Mouse (Mus musculus): ENCODE data around the gene Chpt1. TPM values are rescaled to one million over a fixed set of nuclear protein-coding genes. Genes with fewer than 3 reads are reported as not detected.

Gene Chpt1
- polyA plus RNA-seq, 1 experiment = 22.8 TPM

DNA sequence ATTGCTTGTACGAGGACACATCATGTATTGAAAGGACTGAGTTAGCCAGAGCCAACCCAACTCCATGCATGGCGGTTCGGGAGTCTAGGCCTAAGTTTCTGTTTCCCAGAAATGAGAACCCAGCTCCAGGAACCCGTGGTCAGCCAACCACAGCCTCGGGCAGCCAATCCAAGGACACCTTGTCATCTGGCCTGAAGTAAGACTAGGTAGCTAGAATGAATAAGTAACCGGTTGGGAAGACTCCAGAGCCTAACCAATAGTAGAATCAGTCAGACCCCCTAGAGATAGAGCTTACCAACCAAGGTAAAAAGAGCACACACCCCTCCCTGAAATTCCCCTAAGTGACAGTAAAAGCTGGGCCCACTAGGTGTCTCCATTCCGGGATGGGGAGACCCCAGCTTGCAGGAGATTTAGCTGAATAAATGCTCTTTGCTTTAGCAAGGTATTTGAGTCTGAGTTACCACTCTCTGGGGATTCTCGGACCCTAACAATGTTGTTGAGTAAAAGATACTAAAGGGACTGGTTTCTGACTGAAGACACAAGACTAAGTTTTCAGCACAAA lies 9.8 kb upstream of the Chpt1 start:
- TF ChIP-seq CTCF (IDR thresholded peaks at IDR 0.05; ENCODE audit: extremely low read depth, insufficient read depth, low read length) (no peak), POLR2A (IDR thresholded peaks at IDR 0.05; ENCODE audit: extremely low read depth, insufficient read depth, low read length) (no peak)
- H3K4me3 ChIP-seq (ENCODE audit: insufficient read depth, low read length) = no peak overlapping the region
- H3K27ac ChIP-seq (ENCODE audit: insufficient read depth, low read length) = no peak overlapping the region
- no peaks in the 10 kb centered on the region for H3K4me1 ChIP-seq (ENCODE audit: control insufficient read depth, insufficient read depth, low read length)

GRCm38 (mm10) chr10:88511355-88511754 lies 7.5 kb upstream of the Chpt1 start:
- Histone ChIP-seq H3K4me3 (ENCODE audit: insufficient read depth, low read length) (no peak overlapping the region), H3K4me1 (ENCODE audit: control insufficient read depth, insufficient read depth, low read length) (no peaks in the 10 kb centered on the region), H3K27ac (ENCODE audit: insufficient read depth, low read length) (no peak overlapping the region)
- TF ChIP-seq POLR2A (IDR thresholded peaks at IDR 0.05; ENCODE audit: extremely low read depth, insufficient read depth, low read length) (no peak), CTCF (IDR thresholded peaks at IDR 0.05; ENCODE audit: extremely low read depth, insufficient read depth, low read length) (no peak)

DNA sequence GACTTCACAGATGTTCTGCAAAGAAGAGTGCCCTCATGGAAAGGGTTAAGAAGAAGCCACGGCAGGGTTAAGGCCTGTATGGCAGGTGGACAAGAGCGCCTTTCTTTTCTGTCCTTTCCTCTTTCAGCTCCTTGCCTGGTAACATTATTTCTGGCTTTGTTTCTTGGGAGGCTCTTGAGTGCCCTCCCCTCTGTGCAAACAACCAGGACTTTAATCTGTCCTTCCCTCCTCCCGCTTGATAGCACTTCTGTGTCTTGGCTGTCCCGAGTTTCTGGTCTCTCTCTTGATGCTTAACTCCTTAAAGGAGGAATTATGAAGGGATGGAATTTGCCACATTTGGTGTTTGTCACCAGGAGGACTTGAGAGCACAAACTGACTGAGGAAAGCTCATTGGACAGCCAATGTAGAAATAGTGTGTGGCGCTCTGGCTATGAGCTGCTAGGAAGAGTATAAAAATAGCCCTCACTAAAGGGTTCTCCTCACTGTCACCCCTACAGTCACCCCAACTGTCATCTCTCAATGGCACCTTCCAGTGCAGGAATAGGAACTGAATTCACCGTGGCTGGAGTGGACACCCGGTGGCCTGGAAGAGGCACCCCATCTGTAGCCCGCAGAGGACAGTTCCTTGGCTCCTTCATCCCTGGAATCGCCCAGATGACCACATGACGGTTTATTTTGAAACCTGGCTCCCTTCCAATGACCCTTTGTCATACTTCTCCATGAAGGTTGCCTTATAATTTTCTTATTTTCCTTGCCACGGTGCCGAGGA lies 6.8 kb upstream of the Chpt1 start:
- no peak overlapping the region for H3K27ac ChIP-seq (ENCODE audit: insufficient read depth, low read length)
- no peaks in the 10 kb centered on the region for H3K4me1 ChIP-seq (ENCODE audit: control insufficient read depth, insufficient read depth, low read length)
- no peak overlapping the region for H3K4me3 ChIP-seq (ENCODE audit: insufficient read depth, low read length)
- TF ChIP-seq CTCF (IDR thresholded peaks at IDR 0.05; ENCODE audit: extremely low read depth, insufficient read depth, low read length) = no peak
- no peak for TF ChIP-seq POLR2A (IDR thresholded peaks at IDR 0.05; ENCODE audit: extremely low read depth, insufficient read depth, low read length)

DNA sequence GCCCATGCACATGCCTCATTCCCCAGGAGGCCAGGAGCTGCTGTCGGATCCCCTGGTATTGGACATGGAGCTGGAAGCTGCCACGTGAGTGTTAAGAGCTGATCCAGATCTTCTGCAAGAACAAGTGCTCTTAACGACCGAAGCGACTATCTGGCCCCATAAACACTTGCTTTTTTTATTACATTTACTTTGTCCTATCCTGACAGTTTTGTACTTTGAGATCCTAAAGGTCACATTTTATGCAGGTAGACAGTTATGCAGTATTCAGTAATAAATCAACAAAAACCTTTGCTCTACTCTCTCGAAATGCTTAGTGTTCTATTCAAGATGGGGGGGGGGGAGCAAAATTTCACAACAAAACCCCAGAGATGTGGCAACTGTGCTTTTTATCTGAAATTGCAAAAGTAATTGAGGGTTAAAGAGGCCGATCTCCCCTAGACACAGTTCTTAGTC lies 3.8 kb upstream of the Chpt1 start:
- Histone ChIP-seq H3K4me3 (ENCODE audit: insufficient read depth, low read length) (no peak overlapping the region), H3K4me1 (ENCODE audit: control insufficient read depth, insufficient read depth, low read length) (no peaks in the 10 kb centered on the region), H3K27ac (ENCODE audit: insufficient read depth, low read length) (no peak overlapping the region)
- no peak for TF ChIP-seq POLR2A (IDR thresholded peaks at IDR 0.05; ENCODE audit: extremely low read depth, insufficient read depth, low read length)
- no peak for TF ChIP-seq CTCF (IDR thresholded peaks at IDR 0.05; ENCODE audit: extremely low read depth, insufficient read depth, low read length)

DNA sequence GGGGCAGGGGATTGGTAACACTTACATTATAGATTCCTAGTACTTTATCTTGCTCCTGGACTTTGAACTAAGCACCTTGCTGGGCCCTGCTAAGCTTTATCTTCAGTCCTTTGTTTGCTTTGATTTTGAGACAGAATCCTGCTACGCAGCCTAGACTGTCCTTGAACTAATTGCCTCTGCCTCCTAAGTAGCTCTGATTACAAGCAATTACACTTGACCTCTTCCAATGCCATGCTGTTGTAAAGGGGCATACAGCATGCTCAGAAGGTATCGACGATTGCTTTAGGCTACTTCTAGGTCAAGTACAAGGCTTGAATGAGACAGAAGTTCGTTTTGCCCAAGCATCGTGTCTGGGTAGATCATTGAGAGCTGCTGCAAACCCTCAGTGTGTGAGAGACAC lies 1.4 kb upstream of the Chpt1 start:
- H3K4me3 ChIP-seq (ENCODE audit: insufficient read depth, low read length) = no peak overlapping the region
- no peak overlapping the region for H3K27ac ChIP-seq (ENCODE audit: insufficient read depth, low read length)
- no peak for TF ChIP-seq POLR2A (IDR thresholded peaks at IDR 0.05; ENCODE audit: extremely low read depth, insufficient read depth, low read length)
- TF ChIP-seq CTCF (IDR thresholded peaks at IDR 0.05; ENCODE audit: extremely low read depth, insufficient read depth, low read length) = no peak
- peaks cover 2% of the 10 kb centered on the region; the same call in 1 of the 2 replicates for H3K4me1 ChIP-seq (ENCODE audit: control insufficient read depth, insufficient read depth, low read length)

DNA sequence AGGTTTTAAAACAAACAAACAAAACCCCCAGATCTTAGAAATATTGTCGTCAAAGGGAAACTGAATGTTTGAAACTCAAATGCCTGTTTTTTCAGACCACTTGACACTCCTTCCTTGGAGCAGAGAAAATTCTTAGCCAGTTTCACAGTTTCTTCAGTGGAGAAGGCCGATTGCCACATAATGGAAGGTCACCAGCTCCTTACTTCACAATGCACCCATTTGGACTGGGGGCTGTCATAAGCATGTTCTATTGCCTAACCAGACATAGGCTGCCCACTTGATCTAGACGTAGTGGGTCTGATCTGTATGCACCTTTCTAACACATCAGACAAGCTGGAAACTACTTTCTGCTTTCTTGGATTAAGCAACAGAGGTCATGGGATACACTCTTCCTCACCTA lies 608 bp upstream of the Chpt1 start:
- no peak overlapping the region; the same call in 1 of the 2 replicates for H3K4me3 ChIP-seq (ENCODE audit: insufficient read depth, low read length)
- TF ChIP-seq POLR2A (IDR thresholded peaks at IDR 0.05; ENCODE audit: extremely low read depth, insufficient read depth, low read length) (no peak), CTCF (IDR thresholded peaks at IDR 0.05; ENCODE audit: extremely low read depth, insufficient read depth, low read length) (no peak)
- H3K4me1 ChIP-seq (ENCODE audit: control insufficient read depth, insufficient read depth, low read length) = peaks cover 2% of the 10 kb centered on the region; the same call in 1 of the 2 replicates
- no peak overlapping the region for H3K27ac ChIP-seq (ENCODE audit: insufficient read depth, low read length)

DNA sequence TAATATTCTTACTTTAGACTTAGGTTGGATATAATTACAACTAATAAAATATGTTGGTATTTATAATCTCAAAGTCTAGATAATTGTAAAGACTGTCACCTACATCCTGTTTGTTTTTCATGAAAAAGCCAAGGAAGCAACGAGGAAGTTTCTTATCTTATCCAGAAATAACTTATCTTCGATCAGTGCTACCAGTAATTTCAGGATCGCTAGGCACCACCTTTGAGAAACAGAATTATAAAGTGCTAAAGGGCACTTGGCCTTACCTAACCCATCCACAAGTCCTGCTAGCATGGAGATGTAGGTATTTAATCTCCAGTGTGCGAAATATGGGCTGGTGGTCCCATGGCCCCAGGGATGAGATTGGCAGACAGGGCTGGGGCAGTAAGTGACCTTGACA lies 954 bp downstream of the Chpt1 start:
- Histone ChIP-seq H3K4me3 (ENCODE audit: insufficient read depth, low read length) (peak overlapping the region; percentile 83), H3K27ac (ENCODE audit: insufficient read depth, low read length) (peak overlapping the region; percentile 36), H3K4me1 (ENCODE audit: control insufficient read depth, insufficient read depth, low read length) (peaks cover 2% of the 10 kb centered on the region; the same call in 1 of the 2 replicates)
- no peak for TF ChIP-seq CTCF (IDR thresholded peaks at IDR 0.05; ENCODE audit: extremely low read depth, insufficient read depth, low read length)
- no peak for TF ChIP-seq POLR2A (IDR thresholded peaks at IDR 0.05; ENCODE audit: extremely low read depth, insufficient read depth, low read length)

- Histone ChIP-seq H3K27ac (ENCODE audit: insufficient read depth, low read length) (no peak overlapping the region), H3K4me3 (ENCODE audit: insufficient read depth, low read length) (peak overlapping the region; percentile 83), H3K4me1 (ENCODE audit: control insufficient read depth, insufficient read depth, low read length) (peaks cover 2% of the 10 kb centered on the region; the same call in 1 of the 2 replicates)
- no peak for TF ChIP-seq POLR2A (IDR thresholded peaks at IDR 0.05; ENCODE audit: extremely low read depth, insufficient read depth, low read length)
- TF ChIP-seq CTCF (IDR thresholded peaks at IDR 0.05; ENCODE audit: extremely low read depth, insufficient read depth, low read length) = no peak
Measured at GRCm38 (mm10) chr10:88501886-88502765, 1.7 kb downstream of the Chpt1 start.

GRCm38 (mm10) chr10:88501370-88501769 lies 2.5 kb downstream of the Chpt1 start:
- H3K4me1 ChIP-seq (ENCODE audit: control insufficient read depth, insufficient read depth, low read length) = peaks cover 4% of the 10 kb centered on the region; the same call in 1 of the 2 replicates
- H3K27ac ChIP-seq (ENCODE audit: insufficient read depth, low read length) = no peak overlapping the region
- TF ChIP-seq CTCF (IDR thresholded peaks at IDR 0.05; ENCODE audit: extremely low read depth, insufficient read depth, low read length) (no peak), POLR2A (IDR thresholded peaks at IDR 0.05; ENCODE audit: extremely low read depth, insufficient read depth, low read length) (no peak)
- no peak overlapping the region for H3K4me3 ChIP-seq (ENCODE audit: insufficient read depth, low read length)

Measured in cortical plate, adult 2 months (tissue).